Mouse (Mus musculus): Measurements from ENCODE around the gene Slc16a8. TPM values are rescaled to one million over a fixed set of nuclear protein-coding genes. Genes with fewer than 3 reads are reported as not detected.
A peak's percentile ranks its signal among the peaks of the same experiment; 100 is the strongest.

Slc16a8 gene
- total and polyA plus RNA-seq, 3 experiments, result 0.08 to 0.83 TPM; not detected in 1

- Histone ChIP-seq H3K27ac (ENCODE audit: insufficient read depth, low read depth) (no peak overlapping the region), H3K4me2 (ENCODE audit: insufficient read depth, low read depth, poor library complexity, severe bottlenecking) (no peak overlapping the region), H3K9me3 (replicated peaks; ENCODE audit: low read length) (no peaks in the 10 kb centered on the region), H3K4me1 (ENCODE audit: control insufficient read depth in 1 of 2, insufficient read depth in 2 of 2) (peaks cover 0 to 29% of the 10 kb centered on the region in 2 experiments; a peak in 3 of 4 replicates), H3K27me3 (replicated peaks) (no peaks in the 10 kb centered on the region), H3K9ac (ENCODE audit: insufficient read depth, low read depth) (no peak overlapping the region), H3K79me2 (replicated peaks; ENCODE audit: control insufficient read depth, extremely low read depth, insufficient read depth, poor library complexity, severe bottlenecking) (no peaks in the 10 kb centered on the region), H3K36me3 (replicated peaks in 1 of 2; ENCODE audit: control insufficient read depth in 1 of 2, insufficient read depth in 1 of 2, low read length in 1 of 2) (peaks cover 31 to 89% of the 10 kb centered on the region in 2 experiments), H3K4me3 (replicated peaks in 1 of 3; ENCODE audit: low read depth in 2 of 3, low read length in 2 of 3, poor library complexity in 1 of 3) (no peak overlapping the region)
- DNase-seq (ENCODE audit: extremely low read depth), result no peak
- TF ChIP-seq PAX5 (IDR thresholded peaks at IDR 0.05; ENCODE audit: low read length) (no peak), ZKSCAN1 (IDR thresholded peaks at IDR 0.05; ENCODE audit: borderline replicate concordance, low read depth, low read length) (peak; percentile 64)
- in situ Hi-C loops (cut with MboI; ENCODE audit: low pct_ligation_motif_present, low pct_unique_long_range_greater_than_20kb, low sequenced_read_pairs), result no loop called here
- dilution Hi-C loops (cut with MboI; ENCODE audit: extremely low pct_ligation_motif_present, extremely low pct_unique_long_range_greater_than_20kb, low sequenced_read_pairs), result no loop called here
These were observed 38.4 kb downstream of the Slc16a8 start for GRCm38 (mm10) chr15:79216191-79216590.

GRCm38 (mm10) chr15:79213591-79213990, 41.0 kb downstream of the Slc16a8 start:
- H3K79me2 ChIP-seq (replicated peaks; ENCODE audit: control insufficient read depth, extremely low read depth, insufficient read depth, poor library complexity, severe bottlenecking), result peaks cover 9% of the 10 kb centered on the region
- H3K36me3 ChIP-seq (replicated peaks in 1 of 2; ENCODE audit: control insufficient read depth in 1 of 2, insufficient read depth in 1 of 2, low read length in 1 of 2), result peaks cover 39 to 77% of the 10 kb centered on the region in 2 experiments
- DNase-seq (ENCODE audit: extremely low read depth), result no peak
- no peak overlapping the region for H3K4me2 ChIP-seq (ENCODE audit: insufficient read depth, low read depth, poor library complexity, severe bottlenecking)
- H3K9ac ChIP-seq (ENCODE audit: insufficient read depth, low read depth), result no peak overlapping the region
- H3K9me3 ChIP-seq (replicated peaks; ENCODE audit: low read length), result no peaks in the 10 kb centered on the region
- peaks cover 5 to 43% of the 10 kb centered on the region in 2 experiments; a peak in 3 of 4 replicates for H3K4me1 ChIP-seq (ENCODE audit: control insufficient read depth in 1 of 2, insufficient read depth in 2 of 2)
- no peak overlapping the region for H3K27ac ChIP-seq (ENCODE audit: insufficient read depth, low read depth)
- H3K4me3 ChIP-seq (replicated peaks in 1 of 3; ENCODE audit: low read depth in 2 of 3, low read length in 2 of 3, poor library complexity in 1 of 3), result no peak overlapping the region
- no peaks in the 10 kb centered on the region for H3K27me3 ChIP-seq (replicated peaks)
- no peak for TF ChIP-seq JUN (IDR thresholded peaks at IDR 0.05; ENCODE audit: insufficient read depth, low read depth, low read length)
- in situ Hi-C loops (cut with MboI; ENCODE audit: low pct_ligation_motif_present, low pct_unique_long_range_greater_than_20kb, low sequenced_read_pairs) (loop anchor here (5.0 kb wide), 1 partner anchor 36 kb away; no protein-coding TSS in a partner anchor), dilution Hi-C loops (cut with MboI; ENCODE audit: extremely low pct_ligation_motif_present, extremely low pct_unique_long_range_greater_than_20kb, low sequenced_read_pairs) (no loop called here)

- in situ Hi-C loops (cut with MboI; ENCODE audit: low pct_ligation_motif_present, low pct_unique_long_range_greater_than_20kb, low sequenced_read_pairs), result loop anchor here (5.0 kb wide), 1 partner anchor 36 kb away; no protein-coding TSS in a partner anchor
- Histone ChIP-seq H3K4me2 (ENCODE audit: insufficient read depth, low read depth, poor library complexity, severe bottlenecking) (no peak overlapping the region), H3K4me1 (ENCODE audit: control insufficient read depth in 1 of 2, insufficient read depth in 2 of 2) (peaks cover 8 to 50% of the 10 kb centered on the region in 2 experiments), H3K79me2 (replicated peaks; ENCODE audit: control insufficient read depth, extremely low read depth, insufficient read depth, poor library complexity, severe bottlenecking) (peaks cover 9% of the 10 kb centered on the region), H3K27me3 (replicated peaks) (no peaks in the 10 kb centered on the region), H3K36me3 (replicated peaks in 1 of 2; ENCODE audit: control insufficient read depth in 1 of 2, insufficient read depth in 1 of 2, low read length in 1 of 2) (peaks cover 39 to 74% of the 10 kb centered on the region in 2 experiments), H3K4me3 (replicated peaks in 1 of 3; ENCODE audit: low read depth in 2 of 3, low read length in 2 of 3, poor library complexity in 1 of 3) (no peak overlapping the region), H3K9me3 (replicated peaks; ENCODE audit: low read length) (no peaks in the 10 kb centered on the region), H3K9ac (ENCODE audit: insufficient read depth, low read depth) (no peak overlapping the region), H3K27ac (ENCODE audit: insufficient read depth, low read depth) (no peak overlapping the region)
- dilution Hi-C loops (cut with MboI; ENCODE audit: extremely low pct_ligation_motif_present, extremely low pct_unique_long_range_greater_than_20kb, low sequenced_read_pairs), result no loop called here
- DNase-seq (ENCODE audit: extremely low read depth), result no peak
- TF ChIP-seq MEF2A (IDR thresholded peaks at IDR 0.05; ENCODE audit: borderline replicate concordance, low read depth, low read length) (no peak), HCFC1 (IDR thresholded peaks at IDR 0.05; ENCODE audit: low read depth, low read length) (no peak), JUND (conservative IDR thresholded peaks at IDR 0.05; ENCODE audit: low read depth, low read length) (no peak), RCOR1 (conservative IDR thresholded peaks at IDR 0.05; ENCODE audit: low read depth, low read length) (no peak), USF1 (IDR thresholded peaks at IDR 0.05; ENCODE audit: low read depth, low read length) (no peak), ZMIZ1 (IDR thresholded peaks at IDR 0.05; ENCODE audit: low read depth, low read length) (no peak), ZKSCAN1 (IDR thresholded peaks at IDR 0.05; ENCODE audit: borderline replicate concordance, low read depth, low read length) (no peak), ELF1 (IDR thresholded peaks at IDR 0.05; ENCODE audit: low read depth, low read length) (no peak), CHD2 (IDR thresholded peaks at IDR 0.05; ENCODE audit: low read length) (no peak)
These were observed 41.7 kb downstream of the Slc16a8 start for GRCm38 (mm10) chr15:79212750-79213446.
